Mouse (Mus musculus) megakaryocyte, embryonic 14.5 days (primary cell): Measurements from ENCODE around the gene Ift172.

ENCODE experiments used
- FLI1 ChIP-seq: IDR thresholded peaks from 2 replicates; pipeline ENCODE4 v1.6.1; 2012; ENCODE audit warnings: low read length, inconsistent platforms, mixed read lengths
- GATA1 ChIP-seq: IDR thresholded peaks from 3 replicates; pipeline ENCODE4 v1.6.1; 2012; ENCODE audit warnings: mixed read lengths, low read length, inconsistent platforms, borderline replicate concordance

- no peak for TF ChIP-seq GATA1
- TF ChIP-seq FLI1 = no peak
Observed at GRCm38 (mm10) chr5:31297047-31297757, 6.3 kb upstream of the Ift172 start, which contains the start of gene Gckr.
